Mouse (Mus musculus) adrenal gland (tissue): ENCODE data around the gene Cilp2.

Experiments used
- intact Hi-C: fragments of 180-260 bp; cut with DNase I; formaldehyde crosslinking; loops from one replicate; pipeline ENCODE4 v1.15.1; 2025

Cilp2 gene

DNA sequence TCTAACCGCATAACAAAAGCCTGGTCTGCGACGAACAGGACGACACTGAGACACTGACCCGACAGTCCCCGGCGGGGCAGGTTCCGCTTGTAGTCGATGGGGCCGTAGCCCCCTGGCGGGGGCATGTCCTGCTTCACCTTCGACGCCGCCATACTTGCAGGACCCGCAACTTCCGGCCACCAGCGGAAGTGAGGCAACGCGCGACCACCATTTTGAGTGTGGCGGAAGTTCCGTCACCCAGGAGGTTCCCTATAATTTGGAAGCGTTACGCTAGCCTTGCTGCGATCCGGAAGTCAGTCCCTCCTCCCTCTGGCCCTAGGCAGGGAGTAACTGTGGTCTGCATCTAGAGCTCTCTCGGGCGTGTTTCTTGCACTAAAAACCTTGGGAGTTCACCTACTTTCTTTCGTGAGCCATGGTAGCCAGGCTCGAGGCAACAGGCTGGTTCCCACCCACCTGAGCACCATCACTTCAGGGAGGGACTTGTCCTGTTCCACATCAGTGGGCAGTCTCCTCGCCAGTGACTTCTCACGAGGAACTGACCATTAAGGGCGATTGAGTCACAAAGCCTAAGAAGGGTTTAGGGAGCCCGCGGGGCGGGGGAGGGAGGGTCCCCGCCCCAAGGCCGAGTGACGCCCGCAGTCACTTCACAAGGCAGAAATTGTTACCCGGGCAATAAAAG, 14.1 kb upstream of the Cilp2 start:
- intact Hi-C loops, result no loop called here

DNA sequence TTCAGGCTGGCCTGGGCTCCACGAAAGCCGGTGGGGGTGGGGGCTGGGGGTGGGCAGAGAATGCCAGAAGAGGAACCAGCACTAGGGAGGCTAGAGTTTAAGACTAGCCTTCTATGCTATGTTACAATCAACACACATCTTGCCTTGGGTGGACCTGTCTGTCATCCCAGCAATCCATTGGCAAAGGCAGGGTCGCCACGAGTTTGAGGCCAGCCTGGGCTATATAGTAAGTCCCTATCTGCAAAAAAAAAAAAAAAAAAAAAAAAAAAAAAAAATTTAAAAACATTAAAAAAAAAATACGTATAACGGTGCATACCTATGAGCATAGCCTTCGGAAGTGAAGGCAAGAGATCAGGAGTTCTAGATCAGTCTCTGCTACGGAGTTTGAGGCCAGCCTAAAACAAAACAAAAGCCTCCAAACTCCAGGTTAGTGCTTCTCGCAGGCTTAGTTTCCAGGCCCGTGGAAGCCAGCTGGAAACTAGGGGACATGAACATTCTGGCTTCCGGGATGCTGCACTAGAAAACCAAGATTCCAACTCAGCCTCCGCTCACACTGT, 13.5 kb upstream of the Cilp2 start:
- intact Hi-C loops, result no loop called here

DNA sequence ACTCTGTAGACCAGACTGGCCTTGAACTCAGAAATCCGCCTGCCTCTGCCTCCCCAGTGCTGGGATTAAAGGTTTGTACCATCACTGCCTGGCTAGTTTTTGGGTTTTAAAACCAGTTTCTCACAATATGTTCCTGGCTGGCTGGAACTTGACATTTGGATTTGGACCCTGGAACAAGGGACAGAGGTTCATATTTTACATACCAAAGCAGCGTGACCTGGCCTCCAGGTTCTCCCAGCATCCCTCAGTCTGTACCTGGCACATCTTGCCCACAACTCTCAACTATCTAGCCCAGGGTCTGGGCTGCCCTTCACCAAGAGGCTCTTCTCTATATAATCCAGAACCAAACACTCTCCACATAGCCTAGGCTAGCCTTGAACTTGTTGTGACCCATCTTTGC, 12.4 kb upstream of the Cilp2 start:
- intact Hi-C loops, result no loop called here

GRCm38 (mm10) chr8:69897857-69898256, 10.4 kb upstream of the Cilp2 start:
- intact Hi-C loops, result no loop called here

GRCm38 (mm10) chr8:69895772-69896451, 8.4 kb upstream of the Cilp2 start:
- intact Hi-C loops, result no loop called here

DNA sequence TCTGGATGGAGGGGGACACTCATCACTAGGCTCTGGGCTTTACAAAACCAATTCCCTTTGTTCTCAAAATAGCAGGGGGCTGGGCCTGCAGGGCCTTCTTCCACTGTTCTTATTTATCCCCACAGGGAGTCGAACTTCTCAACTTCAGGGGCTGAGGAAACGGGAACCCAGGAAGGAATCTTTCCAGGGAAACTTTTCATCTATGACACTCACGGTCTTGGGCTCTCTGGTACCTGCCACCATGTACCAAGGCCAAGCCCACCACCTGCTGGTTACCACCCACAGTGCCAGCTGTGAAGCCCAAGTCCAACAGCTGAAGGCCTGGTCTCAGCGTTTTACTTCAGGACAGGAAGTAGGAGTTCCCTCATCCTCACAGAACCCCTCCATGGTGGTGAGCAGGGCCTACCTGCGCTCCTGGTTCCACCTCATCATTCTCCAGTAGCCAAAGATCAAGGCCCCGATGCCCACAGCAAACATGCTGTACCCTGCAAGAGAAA, 7.4 kb upstream of the Cilp2 start:
- intact Hi-C loops, result no loop called here

- intact Hi-C loops, result no loop called here
These were observed 6.4 kb upstream of the Cilp2 start for GRCm38 (mm10) chr8:69893863-69894262.

GRCm38 (mm10) chr8:69890813-69891241, 3.3 kb upstream of the Cilp2 start:
- intact Hi-C loops, result no loop called here

- intact Hi-C loops, result no loop called here
These were observed 1.4 kb upstream of the Cilp2 start for GRCm38 (mm10) chr8:69888902-69889301.

GRCm38 (mm10) chr8:69888244-69888866, 868 bp upstream of the Cilp2 start:
- intact Hi-C loops, result no loop called here

- intact Hi-C loops, result no loop called here
These were observed 3.3 kb downstream of the Cilp2 start for GRCm38 (mm10) chr8:69884141-69884540.

GRCm38 (mm10) chr8:69882833-69883600, 4.5 kb downstream of the Cilp2 start:
- intact Hi-C loops, result no loop called here

DNA sequence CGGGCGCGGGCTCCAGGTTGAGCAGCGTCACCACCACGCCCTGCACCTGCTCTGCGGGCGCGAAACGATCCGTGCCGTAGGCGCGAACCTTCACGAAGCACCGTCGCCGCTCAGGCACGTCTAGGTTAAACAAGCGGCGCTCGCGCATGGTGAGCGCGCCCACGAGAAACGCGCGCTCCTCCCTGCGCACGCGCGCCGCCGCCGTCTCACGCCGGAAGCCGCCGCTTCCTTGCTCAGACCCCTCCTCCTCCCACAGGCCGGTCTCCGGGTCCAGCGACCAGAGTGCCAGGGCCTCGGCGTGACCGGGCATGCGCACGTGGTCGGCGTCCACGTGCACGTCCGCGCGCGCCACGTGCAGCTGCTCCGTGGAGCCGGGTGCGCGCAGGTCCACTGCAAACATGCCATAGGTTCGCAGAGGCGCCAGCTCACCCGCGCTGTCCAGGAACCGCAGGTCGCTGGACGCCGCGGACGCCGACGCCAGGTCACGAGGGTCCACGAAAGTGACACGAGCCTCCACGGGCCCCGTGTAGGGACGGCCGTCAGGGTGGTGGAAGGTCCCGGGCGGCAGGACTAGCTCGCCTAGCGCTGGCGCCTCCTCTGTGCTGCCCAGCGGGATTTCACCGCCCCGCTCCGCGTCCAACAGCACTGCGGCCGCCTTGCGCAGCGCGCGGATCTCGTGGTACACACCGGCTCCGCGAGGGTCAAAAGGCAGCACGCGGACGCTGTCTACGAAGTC, 5.3 kb downstream of the Cilp2 start:
- intact Hi-C loops, result no loop called here

- intact Hi-C loops, result no loop called here
These were observed 6.1 kb downstream of the Cilp2 start for GRCm38 (mm10) chr8:69881261-69881865.

- intact Hi-C loops, result no loop called here
These were observed 6.6 kb downstream of the Cilp2 start for GRCm38 (mm10) chr8:69880841-69881240.

DNA sequence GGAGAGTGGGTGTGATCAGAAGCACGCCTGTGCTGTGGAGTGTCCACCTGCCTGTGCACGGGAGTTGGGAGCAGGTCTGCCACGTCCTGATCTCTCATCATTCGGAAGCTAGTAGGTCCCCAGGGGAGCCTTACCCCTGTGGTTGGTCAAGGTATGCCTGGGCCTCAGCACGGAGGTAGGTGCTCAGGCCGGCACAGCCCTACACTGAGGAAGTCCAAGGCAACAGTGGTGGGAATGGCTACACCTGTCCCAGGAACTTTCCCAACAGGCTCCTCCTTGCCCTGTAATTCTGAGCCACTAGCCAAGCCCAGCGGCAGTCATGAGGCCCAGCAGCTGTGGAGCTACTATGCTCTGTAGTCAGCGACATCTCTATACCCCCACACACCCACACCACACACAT, 7.8 kb downstream of the Cilp2 start:
- intact Hi-C loops, result no loop called here

GRCm38 (mm10) chr8:69877992-69878391, 9.5 kb downstream of the Cilp2 start:
- intact Hi-C loops, result no loop called here

GRCm38 (mm10) chr8:69877396-69877795, 10.1 kb downstream of the Cilp2 start:
- intact Hi-C loops, result no loop called here

DNA sequence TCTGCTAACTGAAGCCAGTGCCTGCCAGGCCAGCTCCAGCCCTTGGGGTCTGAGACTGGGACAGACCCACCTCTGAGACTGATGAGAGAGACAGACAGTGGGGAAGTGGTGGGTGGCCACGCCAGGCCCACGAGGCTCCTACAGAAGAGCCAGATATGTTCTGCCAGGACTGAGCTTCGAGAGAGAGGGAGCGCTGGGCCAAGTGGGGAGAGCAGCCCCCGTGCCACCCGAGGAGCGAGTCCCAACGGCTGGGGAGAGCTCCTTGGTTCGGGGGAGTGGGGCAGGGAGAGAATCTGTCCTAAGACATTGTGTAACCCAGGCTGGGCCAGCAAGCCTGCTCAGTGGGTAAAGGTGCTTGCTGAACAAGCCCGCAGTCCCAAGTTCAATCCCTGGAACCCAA, 10.5 kb downstream of the Cilp2 start:
- intact Hi-C loops, result no loop called here

GRCm38 (mm10) chr8:69876097-69876496, 11.4 kb downstream of the Cilp2 start:
- intact Hi-C loops, result no loop called here
